Mouse (Mus musculus) natural killer cell, adult 2 months (primary cell): Measurements from ENCODE around the gene Cnot11.

ENCODE experiments used
- DNase-seq, 2 experiments: peaks; one replicate each; pipeline ENCODE4 v3.0.0; 2022; ENCODE audit warnings: low spot score in 2 of 2

The Cnot11 gene

DNA sequence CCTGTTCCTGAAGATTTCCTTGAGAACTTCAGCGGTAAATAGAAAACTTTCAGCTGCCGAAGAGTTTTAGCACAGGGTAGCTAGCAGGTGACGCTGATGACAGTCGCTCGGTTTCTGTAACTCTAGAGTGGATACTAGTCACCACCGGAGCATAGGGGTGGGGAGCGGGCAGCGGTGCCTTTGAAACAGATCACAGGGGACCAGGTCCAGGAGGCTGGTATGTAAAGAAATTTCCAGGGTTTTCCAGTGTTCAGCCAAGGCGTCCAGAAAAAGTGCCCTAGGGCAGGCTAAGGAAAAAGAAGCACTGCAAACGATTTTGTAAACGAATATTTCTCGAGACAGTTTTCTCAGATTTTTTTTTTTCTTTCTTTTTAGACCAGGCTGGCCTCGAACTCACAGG, at the start of gene Cnot11:
TSS of gene Cnot11 (plus strand) at position 162 of the 400 bp plus-strand sequence.
- DNase-seq: no peak

DNA sequence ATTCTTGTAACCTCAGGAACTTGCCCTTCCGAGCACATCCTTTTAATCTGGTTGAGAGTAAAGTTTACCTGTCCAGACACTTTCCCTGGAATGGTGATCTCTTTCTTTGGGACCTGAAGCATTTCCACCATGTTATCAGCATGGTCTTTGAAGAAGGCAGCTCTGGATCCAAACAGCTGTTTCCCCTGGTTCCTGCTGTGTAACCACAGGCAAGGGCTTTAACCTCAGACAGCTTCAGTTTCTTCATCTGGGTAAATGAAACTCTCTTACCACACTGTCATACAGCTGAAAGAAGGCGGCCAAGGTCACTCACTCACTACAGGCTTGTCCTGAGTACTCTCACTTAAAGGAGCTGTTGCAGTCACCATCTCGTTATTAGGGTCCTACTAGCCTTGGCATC, 47.4 kb upstream of the Cnot11 start:
- no peak for DNase-seq

DNA sequence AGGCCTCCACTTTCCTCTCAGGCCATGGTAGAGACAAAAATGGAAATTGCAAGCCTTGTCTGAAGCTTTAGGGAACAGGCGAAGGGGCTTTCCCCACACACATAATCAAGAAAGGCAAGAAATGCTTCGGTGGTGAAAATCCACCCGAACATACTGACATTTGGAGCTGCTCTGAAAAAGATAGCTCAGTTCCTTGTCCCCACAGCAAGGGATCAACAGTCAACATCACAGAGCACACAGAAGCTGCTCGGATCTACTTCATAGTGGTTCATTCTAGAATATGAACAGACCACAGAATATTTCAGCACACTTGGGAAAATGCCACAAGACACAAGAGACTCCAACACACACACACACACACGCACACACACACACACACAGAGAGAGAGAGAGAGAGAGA, 41.6 kb upstream of the Cnot11 start:
- no peak for DNase-seq

DNA sequence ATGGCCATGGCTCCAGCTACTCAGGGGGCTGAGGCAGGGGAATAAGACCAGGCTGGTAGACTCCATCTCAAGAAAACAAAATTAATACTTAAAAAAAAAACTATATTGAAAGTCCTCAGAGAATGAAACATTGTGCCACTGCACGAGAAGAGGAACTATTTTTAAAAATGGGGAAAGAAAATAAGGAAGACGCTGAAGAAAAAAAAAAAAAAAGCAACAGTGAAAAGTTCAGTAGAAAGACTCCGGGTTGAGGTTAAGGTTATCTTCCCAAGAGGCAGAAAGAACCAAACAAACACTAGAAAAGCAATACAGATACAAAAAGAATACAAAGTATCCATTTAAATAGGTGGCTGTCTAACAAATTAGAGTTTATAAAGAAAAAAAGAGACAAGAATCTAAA, 41.1 kb upstream of the Cnot11 start:
- DNase-seq: no peak

DNA sequence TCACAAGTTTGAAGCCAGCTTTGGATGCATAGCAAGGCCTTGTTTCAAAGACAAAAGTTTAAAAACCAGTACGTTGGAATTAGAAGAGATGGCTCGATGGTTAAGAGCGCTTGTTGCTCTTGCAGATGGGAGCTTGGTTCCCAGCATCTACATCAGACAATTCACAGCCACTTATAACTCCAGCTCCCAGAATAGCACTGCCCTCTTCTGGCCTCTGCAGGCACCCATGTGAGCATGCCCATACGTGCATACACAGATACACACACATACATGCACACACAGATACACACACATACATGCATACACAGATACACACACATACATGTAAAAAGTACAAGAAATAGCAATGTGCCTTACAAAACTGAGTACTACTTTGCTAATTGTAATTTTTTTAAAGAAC, 37.8 kb upstream of the Cnot11 start:
- DNase-seq: no peak

DNA sequence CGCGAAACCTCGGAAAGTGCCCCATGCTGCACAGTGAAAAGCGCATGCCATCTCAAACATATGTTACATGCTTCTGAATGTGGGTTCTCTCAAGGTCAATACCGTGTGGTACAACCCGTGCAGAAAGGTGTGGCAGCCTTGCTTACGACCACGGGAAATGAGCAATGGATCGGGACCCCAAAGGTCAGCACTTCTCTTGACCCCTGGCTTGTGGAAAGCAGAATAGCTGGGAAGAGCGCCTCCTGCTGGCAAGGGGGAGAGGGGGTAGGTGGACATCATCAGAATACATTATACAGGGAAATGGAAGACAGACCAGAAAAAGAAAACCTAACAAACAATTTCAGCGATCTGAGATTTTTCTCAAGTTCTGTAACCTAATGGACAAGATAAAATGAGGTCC, 37.0 kb upstream of the Cnot11 start:
- DNase-seq: no peak

DNA sequence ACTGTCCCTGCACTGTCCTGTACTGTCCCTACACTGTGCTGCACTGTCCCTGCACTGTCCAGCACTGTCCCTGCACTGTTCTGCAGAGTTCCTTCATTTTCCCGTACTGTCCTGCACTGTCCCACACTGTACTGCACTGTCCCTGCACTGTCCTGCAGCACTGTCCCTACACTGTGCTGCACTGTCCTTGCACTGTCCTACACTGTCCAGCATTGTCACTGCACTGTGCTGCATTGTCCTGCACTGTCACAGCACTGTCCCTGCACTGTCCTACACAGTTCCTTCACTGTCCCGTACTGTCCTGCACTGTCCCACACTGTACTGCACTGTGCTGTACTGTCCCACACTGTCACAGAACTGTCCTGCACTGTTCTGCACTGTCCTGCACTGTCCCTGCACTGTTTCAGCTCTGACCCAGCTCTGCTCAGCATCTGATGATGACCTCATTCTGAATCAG, 35.3 kb upstream of the Cnot11 start:
- DNase-seq: no peak

DNA sequence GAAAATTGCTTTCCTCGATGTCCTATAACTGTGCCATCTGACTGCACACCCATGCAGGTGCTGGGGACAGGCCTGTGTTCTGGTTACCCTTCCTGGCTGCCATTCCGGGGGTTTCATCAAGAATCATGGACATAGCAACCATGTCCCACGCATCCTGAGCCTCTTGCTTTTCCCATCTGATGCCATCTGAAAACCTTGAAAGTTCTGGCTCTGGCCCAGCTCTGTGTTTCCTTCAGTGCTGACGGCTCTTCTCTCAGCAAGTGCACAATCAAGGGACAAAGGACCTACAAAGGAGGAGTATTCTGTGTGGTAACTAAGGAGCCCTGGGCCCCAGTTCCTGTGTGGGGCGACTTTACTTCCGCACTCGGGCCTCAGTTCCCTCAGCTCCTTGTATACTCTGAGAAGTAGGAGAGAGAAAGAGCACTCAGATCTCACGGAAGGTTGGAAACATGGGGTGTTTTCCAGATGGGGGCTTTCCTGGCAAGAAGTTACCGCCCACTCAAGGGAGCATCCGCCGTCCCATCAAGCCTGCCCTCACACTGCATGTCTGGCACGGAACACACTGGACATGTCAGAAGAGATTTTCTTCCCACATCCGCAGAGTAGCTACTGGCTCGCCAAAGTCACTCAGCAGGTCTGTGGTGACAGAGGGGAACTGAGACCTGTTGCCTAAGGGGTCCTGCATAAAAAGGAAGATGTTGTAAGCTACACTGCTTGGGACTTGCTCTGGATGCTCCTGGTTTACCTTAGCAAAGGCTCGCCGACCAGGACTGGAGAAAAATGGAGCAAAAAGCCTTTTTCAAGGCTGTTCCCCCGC, 31.8 kb upstream of the Cnot11 start:
- DNase-seq: peak in 1 of 2 experiments; percentile 11

DNA sequence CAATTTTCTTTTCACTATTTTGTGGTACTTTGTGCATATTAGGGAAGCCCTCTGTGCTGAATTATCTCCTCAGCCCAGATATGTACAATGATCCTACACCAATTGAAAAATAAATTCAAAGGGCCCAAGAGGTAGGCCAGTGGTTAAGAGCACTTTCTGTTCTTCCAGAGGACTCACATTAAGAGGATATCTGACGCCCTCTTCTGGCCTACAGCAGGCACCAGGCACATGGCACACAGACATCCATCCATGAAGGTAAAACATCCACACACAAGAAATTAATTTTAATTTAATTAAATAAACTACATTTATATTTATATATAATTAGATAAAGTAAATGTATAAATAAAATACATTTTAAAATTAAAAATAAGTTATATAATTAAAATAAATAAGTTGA, 30.5 kb upstream of the Cnot11 start:
- no peak for DNase-seq

DNA sequence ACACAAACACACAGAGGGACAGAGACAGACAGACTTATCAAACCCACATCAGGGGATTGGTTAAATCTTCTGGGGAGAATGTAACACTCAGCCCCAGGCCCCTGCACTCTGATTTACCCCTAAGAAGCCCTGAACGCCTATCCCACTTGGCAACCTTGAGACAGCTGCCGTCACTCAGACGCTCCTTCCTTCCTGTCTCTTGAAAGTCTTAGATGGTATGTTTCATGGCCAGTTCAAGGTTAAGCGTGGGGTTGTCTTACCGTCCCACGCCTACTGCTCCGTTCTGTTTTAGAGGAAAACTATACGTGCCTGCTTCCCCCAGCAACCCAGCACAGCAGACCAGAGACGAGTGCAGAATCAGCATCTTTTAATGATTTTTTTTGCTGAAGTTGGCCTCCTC, 29.2 kb upstream of the Cnot11 start:
- no peak for DNase-seq

DNA sequence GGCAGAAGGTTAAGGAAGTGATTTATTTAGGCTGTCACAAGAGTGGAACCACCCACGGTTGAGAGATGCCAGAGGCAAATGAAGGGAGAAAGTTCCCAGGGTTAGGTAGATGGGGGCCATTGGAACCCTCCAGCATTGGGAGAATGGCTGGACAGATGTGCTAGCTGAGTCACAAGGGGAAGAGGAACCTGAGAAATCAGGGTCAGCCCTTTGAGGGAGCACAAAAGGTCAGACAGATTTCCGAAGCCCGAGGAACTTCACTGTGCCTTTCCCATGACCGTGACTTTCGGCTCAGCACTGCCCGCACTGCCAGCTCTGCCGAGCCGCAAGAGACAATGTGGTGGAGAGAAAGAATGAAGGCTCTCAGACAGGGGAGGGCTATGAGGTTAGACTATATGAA, 23.0 kb upstream of the Cnot11 start:
- DNase-seq: no peak

DNA sequence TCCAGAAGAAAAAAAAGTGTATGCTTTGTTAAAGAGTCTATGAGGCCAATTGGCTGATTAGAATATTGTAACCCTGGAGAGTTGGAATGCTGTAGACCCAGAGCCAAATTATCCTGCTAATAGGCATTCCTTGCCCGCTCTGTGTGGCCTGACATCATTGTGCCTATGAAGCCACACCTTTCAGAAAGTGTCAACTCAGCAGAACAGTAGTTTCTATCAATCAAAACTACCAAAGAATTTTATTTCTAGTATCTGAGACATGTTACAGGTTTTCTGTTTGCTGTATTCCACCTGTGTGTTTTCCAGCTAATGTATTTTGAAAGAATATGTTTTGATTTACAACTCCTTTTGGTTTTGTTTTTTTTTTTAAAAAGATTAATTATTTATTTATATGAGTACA, 22.6 kb upstream of the Cnot11 start:
- no peak for DNase-seq

DNA sequence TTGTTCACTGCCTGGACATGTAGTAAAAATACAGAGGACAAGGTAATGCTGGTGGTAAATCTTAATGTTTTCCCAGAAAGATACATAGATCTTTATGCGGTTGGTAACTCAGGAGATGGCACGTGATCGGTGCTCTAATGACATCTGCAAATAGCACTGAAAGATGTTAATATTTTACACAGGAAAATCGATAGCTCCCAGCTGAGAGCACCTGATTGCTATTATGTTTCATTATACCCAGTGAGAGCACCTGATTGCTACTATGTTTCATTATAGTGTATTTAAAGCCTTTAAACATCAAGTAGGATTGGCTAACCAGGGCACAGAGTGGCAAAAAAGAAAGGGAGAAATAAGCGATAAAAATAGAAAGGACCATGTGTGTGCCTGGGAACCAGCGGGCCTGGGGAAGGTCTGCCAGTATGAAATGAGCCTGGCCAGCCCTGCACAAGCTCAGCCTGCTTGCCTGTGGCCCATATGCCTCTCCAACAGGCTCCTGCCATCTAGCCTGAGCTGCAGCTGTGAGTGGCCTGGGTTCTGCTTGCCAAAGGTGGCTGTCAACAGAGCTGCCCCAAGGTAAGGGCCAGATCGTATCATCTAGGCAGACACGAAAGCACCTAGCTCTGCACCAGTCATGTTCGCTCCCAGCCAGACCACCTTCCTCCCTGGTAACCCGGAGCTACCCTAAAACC, 19.3 kb upstream of the Cnot11 start:
- DNase-seq: no peak

DNA sequence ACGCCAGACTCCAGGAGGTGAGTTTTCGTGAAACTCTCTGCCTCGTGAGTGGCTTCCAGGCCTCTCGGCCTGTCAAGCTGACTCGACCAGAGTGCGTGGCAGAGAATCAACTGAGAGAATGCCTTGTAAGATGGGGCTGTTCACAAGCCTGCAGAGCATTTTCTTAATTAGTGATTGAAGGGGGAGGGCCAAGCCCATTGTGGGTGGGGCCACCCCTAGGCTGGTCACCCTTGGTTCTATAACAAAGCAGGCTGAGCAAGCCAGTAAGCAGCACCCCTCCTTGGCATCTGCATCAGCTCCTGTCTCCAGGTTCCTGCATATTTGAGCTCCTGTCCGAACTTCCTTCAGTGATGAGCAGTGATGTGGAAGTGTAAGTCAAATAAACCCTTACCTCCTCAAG, 13.5 kb upstream of the Cnot11 start:
- no peak for DNase-seq

DNA sequence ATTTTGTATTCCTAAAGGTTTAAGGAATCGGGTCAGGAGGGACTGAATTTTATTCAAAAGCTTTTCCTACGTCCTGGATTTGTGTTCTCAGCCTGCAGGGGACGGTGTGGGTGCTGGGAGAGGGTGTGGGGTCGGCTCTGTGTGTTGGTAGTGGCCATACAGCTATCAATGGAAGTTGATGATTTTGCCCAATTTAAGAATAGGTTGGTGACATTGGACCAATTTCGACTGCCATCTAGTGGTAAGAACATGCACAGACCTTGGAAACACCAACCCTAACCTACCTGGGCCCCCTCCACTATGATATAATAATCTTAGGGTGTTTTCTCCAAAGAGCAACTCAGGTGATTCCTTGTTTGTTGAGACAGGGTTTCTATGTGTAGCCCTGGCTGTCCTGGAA, 12.3 kb upstream of the Cnot11 start:
- peak in 1 of 2 experiments; percentile 27 for DNase-seq

DNA sequence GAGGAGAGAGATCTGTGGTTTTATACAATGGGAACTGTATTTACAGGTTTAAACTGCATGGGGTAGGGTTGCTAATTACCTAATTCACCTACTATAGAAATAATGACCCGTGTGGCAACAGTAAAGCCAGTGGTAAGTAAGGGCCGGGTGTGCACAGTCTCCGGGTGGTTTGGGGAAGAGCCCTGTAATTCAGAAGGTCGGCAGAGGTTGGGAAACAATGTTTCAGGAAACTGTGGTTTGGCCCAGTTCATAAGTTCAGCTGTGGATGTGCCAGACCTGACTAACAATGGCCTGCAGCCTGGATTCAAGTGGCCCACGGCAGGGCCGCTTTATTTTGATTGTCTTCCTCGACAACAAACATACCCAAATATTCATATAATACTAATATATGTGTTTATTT, 9.0 kb upstream of the Cnot11 start:
- no peak for DNase-seq

DNA sequence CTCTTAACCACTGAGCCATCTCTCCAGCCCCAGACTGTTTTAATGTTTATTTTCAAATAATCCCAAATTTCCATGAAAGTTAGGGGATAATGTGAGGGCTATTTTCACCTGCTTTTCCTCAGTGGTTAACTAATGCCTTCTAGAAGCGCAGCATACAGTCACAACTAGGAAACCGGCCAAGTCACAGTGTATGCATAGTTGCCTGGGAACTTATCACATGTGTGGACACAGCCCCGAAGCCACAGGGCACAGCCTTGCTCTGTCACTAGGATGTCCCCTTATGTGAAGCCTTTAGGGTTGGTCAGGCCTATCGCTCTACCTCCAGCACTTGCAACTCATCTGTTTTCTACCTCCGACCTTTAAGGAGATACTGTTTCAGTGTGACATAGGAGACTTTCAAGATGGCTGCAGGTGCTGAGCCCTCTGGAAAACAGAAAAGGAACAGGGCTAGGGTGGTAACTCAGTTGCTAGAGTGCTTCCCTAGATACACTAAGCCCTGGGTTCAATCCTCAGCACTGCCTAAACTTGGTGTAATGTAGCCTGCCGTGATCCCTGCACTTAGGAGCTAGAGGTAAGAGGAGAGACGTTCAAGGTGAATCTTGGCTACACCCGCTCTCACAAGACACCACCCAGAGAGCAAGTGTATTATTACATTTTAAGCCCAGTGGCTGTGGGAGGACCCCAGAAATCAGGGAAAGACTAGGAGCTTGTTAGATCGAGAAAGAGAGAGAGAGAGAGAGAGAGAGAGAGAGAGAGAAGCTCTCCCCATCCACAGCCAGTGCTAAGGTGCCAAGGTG, 8.2 kb upstream of the Cnot11 start:
- no peak for DNase-seq

DNA sequence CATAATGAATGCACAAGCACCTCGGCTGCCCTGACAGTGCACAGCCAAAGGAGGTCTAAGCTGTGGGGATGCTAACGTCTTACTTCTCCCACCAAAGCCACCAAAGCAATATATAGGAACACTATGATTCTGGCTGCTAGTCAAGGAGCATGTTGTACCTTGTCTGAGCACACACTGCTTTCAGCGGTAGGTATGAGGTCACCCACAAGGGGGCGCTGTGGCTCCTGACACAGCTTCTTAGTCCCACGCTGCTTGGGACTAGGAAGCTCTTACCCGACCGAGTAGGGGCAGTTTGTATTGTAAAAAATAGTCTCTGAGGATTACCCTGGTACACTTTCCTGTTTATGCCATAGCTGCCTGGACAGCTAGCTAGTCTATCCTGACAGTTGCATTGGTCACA, 7.4 kb upstream of the Cnot11 start:
- DNase-seq: peak; percentile 62 to 79

DNA sequence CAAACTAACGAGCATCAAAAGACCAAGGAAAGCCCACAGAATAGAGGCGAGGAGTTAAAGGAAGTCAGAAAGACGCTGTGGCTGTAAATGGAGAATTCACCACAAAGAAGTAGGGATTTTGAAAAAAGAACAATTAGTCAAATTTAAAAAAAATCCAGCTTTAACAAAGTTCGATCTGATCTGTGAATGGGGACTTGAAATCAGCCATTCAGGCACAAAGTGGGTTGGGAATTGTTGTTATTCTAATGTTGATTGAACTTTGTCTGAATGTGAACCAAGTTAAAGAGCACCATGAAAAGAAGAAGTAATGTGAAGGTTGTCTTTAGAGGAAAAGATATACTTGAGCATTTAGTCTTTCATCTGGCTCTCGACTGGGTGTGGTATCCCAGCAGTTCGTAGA, 6.5 kb upstream of the Cnot11 start:
- no peak for DNase-seq

DNA sequence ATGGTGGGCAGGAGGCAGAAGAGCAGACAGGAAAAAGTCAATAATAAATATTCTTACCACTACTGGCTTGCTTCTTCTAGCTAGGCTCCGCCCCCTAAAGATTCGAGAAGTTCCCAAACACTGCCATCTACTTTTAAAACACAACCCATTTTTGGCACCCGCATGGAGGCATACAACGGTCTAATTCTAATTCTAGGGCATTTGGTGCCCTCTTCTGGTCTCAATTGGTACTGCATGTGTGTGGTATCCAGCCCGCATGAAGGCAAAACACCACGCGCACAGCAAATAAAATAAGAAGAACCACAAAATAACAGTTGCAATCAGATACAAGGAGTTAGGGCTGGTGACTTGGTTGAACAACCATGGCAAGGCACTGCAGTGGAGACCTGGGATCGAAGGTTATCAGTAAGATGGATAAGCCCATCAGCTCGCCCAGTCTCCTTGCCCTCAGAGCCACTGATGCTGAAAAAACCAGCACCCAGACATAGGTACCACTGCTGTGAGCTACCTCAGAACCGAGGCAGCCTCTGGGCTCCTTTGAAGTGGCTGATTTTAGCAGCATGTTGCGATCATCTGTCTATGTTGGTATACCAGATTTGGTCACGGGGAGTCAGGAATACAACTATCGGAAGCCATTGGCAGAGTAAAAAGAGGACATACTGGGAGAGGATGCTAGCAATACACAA, 4.4 kb upstream of the Cnot11 start:
- peak; percentile 73 to 81 for DNase-seq

DNA sequence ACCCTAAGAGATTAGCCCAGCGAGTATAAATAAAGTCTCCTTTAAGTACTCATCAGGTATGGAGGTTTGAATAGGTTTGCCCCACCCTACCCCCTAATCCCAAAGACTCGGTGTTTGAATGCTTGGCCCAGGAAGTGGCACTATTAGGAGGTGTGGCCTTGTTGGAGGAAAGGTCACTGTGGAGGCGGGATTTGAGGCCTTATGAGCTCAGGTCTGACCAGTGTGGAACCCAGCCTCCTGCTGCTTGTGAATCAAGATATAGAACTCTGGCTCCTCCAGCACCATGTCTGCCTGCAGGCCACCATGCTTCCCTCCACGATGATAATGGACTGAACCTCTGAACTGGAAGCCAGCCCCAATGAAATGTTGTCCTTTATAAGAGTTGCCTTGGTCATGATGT, 3.8 kb upstream of the Cnot11 start:
- DNase-seq: no peak

DNA sequence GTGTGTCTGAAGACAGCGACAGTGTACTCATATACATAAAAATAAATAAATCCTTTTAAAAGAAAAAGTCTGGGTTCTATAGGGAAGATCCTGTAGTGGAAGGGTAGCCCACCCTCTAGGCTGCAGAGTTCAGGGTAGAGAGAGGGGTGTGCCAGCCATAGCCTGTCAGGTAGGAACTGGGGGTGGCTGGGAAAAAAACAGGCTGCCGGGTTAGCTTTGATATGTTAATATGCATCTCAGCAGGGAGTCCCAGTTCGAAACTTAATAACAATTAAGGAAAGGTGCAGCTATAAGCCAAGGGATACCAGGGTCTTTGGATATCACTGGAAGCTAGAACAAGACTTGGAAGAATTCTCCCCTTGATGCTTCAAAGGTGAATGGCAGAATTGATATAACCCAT, 875 bp upstream of the Cnot11 start:
- DNase-seq: no peak
